Mouse (Mus musculus) layer of hippocampus, postnatal 10 days (tissue): ENCODE data around the gene Tmed9. TPM values are rescaled to one million over a fixed set of nuclear protein-coding genes. Genes with fewer than 3 reads are reported as not detected.

Experiments
- DNase-seq, 2 experiments: peaks; one replicate each; pipeline ENCODE4 v3.0.0; 2021; ENCODE audit warnings: low spot score in 2 of 2
- total RNA-seq, 2 experiments: library from RNA; stranded (reverse); gene quantifications; 2 replicates each; pipeline ENCODE4 v1.2.3; 2021

Tmed9 gene
- total RNA-seq, 2 experiments from 2014 or later: 127 to 128 TPM

DNA sequence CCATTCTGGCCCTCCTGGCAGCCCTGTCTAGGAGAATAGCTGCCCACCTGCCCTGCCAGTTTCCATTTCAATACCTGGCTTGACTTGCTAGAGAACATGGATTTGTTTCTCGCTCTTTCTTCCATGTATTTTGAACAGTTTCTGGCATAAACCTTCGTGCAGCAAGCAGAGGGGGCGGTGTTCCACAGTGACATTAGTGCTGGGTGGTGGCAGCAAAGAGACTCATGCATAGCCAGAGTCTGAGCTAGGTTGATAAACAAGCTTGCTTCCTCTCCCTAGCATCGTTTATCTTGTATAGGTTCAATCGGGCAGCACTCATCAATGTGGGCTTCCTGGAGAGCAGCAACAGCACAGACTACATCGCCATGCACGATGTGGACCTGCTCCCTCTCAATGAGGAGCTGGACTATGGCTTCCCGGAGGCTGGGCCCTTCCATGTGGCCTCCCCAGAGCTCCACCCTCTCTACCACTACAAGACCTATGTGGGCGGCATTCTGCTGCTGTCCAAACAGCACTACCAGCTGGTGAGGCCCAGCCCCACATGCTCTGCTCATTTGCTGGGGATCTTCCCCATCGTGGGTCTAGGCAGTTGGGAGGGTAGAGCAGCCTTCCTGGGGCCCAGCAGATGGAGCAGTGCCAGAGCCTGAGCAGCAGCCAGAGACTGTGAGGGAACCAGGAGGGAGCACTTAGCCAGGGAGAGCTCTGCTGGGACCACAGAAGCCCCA lies 33.5 kb downstream of the Tmed9 start:
- DNase-seq: peak; percentile 23 to 33

DNA sequence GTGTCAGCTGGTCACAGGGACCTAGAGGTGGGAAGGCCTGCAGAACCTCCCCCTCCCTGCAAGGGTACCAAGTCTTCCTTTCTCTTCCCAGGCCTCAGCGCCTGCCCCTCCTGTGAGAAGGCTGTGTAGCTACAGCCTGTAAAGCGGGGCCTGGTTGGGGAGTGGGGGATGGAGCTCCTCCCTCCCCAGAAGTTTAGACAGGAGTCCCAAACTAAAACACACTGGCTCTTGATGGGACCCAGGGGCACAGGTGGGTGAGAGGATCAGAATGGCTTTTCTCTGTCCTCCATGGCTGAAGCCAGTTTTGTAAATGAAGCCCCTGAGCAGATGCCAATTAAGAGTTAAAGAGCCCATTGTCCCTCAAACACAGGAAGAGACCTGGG lies 34.1 kb downstream of the Tmed9 start:
- DNase-seq: no peak

DNA sequence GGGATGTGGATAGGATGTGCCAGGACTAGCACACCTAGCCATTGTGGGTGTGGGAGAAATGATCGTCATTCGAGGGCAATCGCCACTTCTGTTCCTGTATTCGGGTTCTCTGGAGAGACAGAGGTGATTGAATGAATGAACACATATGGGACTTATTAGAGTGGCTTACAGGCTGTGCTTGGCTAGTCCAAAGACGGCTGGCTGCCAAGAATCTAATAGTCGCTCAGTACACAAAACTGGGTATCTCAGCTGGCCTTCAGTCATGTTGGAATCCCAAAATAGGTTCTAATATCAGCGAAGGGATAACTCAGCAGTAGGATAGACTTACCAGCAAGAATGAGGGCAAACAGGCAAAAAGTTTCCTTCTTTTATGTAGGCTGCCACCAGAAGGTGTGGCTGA lies 38.5 kb downstream of the Tmed9 start:
- DNase-seq: no peak

DNA sequence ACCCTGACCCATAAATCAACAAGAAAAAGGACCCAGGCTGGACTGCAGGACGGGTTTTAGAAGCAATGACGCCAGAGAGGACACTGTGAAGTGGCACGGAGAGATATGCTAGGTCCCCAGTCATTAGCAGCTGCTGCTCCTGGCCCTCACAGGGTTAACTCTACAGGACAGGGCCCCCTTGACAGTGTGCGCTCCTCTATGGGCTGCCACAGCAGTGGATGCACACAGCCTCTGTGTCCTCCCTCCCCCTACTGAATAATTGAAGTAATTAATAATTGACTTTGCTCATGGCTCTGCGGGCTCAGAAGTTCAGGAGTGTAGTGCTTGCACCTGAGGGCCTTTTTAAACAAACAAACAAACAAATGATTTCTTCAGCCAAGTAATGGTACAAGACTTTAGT lies 39.9 kb downstream of the Tmed9 start:
- DNase-seq: no peak

DNA sequence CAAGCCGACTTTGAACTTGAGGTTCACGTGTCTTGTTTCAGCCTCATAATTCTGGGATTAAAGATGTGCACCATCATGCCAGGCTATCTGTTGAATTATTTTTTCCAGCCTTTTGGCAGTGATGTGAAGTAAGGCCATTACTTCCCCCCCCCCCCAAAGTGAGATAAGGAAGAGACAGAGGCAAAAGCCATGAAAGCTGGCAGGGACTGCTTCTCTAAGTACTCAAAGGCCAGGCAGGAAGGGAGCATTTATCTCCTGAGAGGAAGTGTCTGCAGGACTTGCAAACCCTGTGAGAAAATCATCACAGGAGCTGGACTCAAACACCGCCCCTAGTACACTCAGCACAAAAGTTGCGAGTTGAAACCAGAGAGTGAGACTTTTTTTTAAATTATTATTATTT lies 45.8 kb downstream of the Tmed9 start:
- no peak for DNase-seq

DNA sequence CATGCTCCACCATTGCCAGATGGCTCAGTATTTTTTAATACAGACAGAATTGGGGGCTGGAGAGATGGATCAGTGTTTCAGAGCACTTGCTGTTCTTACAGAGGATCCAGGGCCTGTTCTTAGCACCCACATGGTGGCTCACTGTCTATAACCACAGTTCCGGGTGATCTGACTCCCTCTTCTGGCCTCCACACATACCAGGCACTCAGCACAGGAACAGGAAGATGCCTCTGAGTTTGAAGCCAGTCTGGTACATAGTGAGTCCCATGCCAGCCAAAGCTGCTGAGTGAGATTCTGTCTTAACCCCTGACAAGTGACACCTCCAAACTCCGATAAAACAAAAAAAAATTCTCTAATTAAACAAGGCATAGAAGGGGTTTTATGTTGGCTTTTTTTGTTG lies 46.7 kb downstream of the Tmed9 start:
- DNase-seq: no peak

DNA sequence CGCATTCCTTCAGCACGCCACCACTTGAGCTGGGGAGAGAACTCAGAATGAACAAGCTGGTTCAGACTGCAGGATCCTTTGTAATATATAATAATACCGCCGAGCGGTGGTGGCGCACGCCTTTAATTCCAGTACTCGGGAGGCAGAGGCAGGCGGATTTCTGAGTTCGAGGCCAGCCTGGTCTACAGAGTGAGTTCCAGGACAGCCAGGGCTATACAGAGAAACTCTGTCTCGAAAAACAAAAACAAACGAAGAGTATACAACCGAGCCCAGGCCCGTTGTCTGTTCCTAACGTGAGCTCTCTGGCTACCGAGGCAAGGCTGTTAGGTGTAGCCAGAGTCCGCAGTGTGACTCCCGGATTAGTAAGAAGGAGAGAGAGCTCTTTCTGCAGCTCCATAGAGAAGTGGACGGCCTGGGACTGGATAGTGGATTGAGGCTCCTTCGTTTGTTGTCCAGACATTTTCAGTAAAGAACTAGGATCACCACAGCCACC lies 48.7 kb downstream of the Tmed9 start:
- peak; percentile 22 to 30 for DNase-seq

DNA sequence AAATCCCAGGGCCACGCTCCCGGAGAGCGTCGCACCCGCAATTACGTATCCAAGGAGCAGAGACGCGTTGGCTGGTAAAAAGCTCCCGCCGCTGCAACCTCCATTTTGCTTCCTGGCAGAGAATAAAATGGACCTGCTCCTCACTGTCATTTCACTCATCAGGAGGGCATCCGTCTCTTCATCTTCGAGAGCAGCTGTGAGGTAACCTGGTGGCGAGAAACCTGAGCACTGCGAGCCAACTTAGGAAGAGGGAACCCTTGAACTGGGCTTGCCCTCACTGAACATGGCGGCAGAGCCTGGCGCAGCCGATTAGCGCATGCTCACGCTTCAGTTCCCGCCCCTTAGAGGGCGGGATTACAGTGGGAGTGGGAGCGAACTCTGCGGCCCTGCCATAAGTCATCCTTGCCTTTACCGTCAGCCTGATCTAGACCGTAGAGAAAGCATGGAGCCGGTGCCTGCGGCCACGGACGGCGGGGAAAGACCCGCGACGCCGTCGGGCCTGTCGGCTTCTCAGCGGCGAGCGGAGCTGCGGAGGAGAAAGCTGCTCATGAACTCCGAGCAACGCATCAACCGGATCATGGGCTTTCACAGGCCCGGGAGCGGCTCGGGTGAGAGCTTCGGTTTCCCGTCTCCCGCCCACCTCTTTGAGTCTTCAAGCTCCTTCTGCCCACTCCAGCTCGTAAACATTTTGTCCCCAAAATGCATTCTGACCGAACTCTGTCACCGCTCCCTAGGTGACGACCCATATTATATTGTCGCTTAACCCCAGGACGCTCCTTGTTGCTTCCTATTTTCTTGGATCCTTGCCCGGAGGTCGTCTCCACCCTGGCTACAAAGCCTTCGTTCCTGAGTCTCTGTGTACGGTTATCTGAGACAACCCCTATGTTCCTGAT lies 49.4 kb downstream of the Tmed9 start, which contains the start of gene Caml:
Caml (plus strand) TSS at position 357 of the 893 bp plus-strand sequence.
- DNase-seq: peak; percentile 85 to 87

DNA sequence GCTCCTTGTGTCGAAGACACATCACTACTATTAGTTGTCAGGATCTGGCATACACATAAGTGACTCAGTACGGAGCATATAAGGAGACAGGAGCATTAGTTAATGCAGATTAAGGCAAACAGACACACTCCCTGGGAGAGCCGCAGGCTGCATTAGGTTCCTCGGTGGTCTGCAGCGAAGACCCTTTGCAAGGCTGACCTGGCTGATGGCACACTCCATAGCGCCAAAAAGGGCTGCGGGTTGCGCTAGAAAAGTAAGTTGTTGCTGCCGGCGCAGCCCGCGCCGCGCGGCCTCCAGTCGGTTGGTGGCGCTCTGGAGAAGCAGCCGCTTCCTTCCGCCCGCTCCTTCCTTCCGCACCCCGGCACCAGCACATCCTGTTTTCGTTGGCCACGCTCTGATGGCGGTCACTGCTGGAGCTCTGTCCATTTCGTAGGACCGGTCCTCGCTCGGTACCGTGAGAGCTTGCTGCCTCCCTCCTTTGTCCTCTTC lies 61.2 kb downstream of the Tmed9 start, which contains the start of gene Ddx46:
Ddx46 (plus strand) TSS at position 389 of the 489 bp plus-strand sequence.
- peak; percentile 92 to 93 for DNase-seq

DNA sequence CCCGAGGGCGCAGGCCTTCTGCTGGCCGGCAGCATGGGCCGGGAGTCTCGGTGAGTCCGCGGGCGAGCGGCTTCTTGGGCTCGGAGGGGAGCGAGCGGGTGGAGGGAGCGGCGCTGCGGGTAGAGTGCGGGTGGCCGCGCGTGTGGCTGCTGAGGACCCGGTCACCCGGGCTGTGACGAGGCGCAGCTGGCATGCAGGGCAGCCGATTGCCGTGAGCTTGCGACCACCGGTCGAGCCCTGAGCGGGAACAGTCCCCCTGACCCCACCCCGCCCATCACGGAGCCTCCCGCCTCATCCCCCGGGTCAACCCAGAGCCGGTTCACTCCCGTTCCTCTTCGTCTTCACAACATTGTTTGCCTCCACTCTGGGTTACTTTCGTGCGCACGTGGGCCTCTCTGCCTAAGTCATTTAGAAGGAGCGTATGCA lies 61.6 kb downstream of the Tmed9 start:
- no peak for DNase-seq

DNA sequence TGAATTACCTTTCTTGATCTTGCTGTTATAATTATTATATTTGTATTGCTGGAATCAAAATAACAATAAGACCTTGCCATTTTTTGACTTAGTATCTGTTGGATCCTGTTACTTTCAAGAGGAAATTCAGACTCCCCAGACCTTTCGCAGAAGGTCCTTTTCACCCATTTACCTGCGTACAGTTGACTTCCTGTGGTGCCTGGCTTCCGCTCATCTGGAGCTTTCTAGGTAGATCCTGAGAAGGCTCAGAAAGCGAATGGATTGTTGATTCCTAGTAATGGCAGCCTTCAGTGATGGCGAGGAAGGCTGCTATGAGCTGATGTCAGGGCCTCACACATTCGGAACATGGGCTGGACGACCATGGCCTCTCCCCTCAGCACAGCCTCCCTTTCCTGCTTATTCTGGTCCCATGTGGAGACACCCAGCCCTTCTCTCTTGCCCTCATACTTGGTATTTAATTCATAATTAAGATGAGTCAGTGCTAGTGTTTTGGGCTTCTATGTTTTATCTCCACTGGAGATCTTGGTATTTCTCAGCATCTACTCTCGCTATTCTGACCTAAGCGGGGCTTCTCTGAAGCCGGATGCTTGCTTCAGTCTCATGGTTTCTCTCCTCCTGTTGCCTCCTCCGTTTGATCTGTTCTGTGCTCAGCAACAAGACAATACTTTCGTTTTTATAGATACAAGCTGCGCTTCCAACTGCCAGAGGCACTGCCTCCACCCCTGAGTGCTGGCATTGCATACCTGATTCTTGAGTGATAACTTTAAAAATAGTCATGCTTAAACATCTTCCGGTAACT lies 62.9 kb downstream of the Tmed9 start:
- DNase-seq: no peak

DNA sequence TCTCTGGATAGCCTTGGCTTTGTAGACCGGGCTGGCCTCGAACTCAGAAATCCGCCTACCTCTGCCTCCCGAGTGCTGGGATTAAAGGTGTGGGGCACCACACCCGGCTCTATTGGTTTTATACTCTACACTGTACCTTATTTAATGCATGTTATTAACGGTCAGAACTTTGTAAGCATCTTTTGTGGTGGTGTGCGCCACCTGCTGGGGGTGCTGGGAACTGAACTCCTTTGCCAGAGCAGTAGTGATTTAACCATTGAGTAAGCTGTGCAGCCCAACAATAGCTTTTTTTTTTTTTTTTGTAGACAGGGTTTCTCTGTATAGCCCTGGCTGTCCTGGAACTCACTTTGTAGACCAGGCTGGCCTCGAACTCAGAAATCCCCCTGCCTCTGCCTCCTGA lies 66.9 kb downstream of the Tmed9 start:
- DNase-seq: peak; percentile 80 to 86

DNA sequence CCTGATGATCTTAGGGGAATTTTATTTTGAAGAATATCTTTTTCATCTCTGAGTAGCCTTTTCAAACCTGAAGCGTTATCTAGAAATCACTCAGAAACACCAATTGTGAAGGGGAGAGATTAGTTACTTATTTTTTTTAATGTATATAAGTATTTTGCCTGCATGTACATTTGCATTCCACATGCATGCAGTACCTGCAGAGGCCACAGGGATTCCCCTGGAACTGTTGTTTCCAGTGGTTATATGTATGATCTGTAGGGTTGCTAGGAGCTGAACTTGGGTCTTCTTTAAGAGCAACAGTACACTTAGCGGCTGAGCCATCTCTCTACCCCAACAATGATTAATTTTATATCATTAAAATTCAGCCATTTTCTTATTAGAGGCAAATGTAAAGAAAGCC lies 71.0 kb downstream of the Tmed9 start:
- no peak for DNase-seq

Other genes starting within 250 kb of the Tmed9 start
- 1 to 10 TPM; 2.4 to 2.9 TPM for gene Mxd3, start 243.9 kb upstream of the Tmed9 start, total RNA-seq
- gene Lman2, start 210.9 kb upstream of the Tmed9 start, total RNA-seq: 10 to 100 TPM; 44.7 to 49.4 TPM
- gene Rgs14, start 204.0 kb upstream of the Tmed9 start, total RNA-seq: 10 to 100 TPM; 28.6 to 37.0 TPM
- not detected for gene Slc34a1, start 175.5 kb upstream of the Tmed9 start, total RNA-seq
- gene Pfn3, start 158.5 kb upstream of the Tmed9 start, total RNA-seq: under 1 TPM in 1 of 2 experiments, not detected in 1; 0.75 TPM
- 1 to 10 TPM in 1 of 2 experiments, under 1 TPM in 1; 0.37 to 1.2 TPM for gene F12, start 146.9 kb upstream of the Tmed9 start, total RNA-seq
- gene Grk6, start 128.7 kb upstream of the Tmed9 start, total RNA-seq: 10 to 100 TPM; 76.4 to 79.2 TPM
- 100 to 1,000 TPM in 1 of 2 experiments, 10 to 100 TPM in 1; 98.1 to 112 TPM for gene Prr7, start 109.5 kb upstream of the Tmed9 start, total RNA-seq
- gene Dbn1, start 85.6 kb upstream of the Tmed9 start, total RNA-seq: 100 to 1,000 TPM; 392 to 399 TPM
- 10 to 100 TPM; 66.1 to 68.9 TPM for gene Pdlim7, start 60.1 kb upstream of the Tmed9 start, total RNA-seq
- 1 to 10 TPM; 5.0 to 6.5 TPM for gene Dok3, start 44.4 kb upstream of the Tmed9 start, total RNA-seq
- 10 to 100 TPM; 36.9 to 46.6 TPM for gene Ddx41, start 37.1 kb upstream of the Tmed9 start, total RNA-seq
- 10 to 100 TPM; 61.9 to 82.4 TPM for gene Fam193b, start 2.6 kb upstream of the Tmed9 start, total RNA-seq
- gene B4galt7, start 26.2 kb downstream of the Tmed9 start, total RNA-seq: 10 to 100 TPM; 23.1 to 23.8 TPM
- gene Caml, start 49.3 kb downstream of the Tmed9 start, total RNA-seq: 10 to 100 TPM; 51.5 to 59.9 TPM
- gene Ddx46, start 61.3 kb downstream of the Tmed9 start, total RNA-seq: 10 to 100 TPM; 49.4 to 55.2 TPM
- 10 to 100 TPM; 82.3 to 83.3 TPM for gene B230219D22Rik, start 119.4 kb downstream of the Tmed9 start, total RNA-seq
- gene Txndc15, start 140.9 kb downstream of the Tmed9 start, total RNA-seq: 10 to 100 TPM; 58.3 to 61.4 TPM
- 10 to 100 TPM; 28.3 to 36.1 TPM for gene Pcbd2, start 153.6 kb downstream of the Tmed9 start, total RNA-seq
- gene Catsper3, start 210.8 kb downstream of the Tmed9 start, total RNA-seq: under 1 TPM in 1 of 2 experiments, not detected in 1; 0.37 TPM